In the genomic region with DNA sequence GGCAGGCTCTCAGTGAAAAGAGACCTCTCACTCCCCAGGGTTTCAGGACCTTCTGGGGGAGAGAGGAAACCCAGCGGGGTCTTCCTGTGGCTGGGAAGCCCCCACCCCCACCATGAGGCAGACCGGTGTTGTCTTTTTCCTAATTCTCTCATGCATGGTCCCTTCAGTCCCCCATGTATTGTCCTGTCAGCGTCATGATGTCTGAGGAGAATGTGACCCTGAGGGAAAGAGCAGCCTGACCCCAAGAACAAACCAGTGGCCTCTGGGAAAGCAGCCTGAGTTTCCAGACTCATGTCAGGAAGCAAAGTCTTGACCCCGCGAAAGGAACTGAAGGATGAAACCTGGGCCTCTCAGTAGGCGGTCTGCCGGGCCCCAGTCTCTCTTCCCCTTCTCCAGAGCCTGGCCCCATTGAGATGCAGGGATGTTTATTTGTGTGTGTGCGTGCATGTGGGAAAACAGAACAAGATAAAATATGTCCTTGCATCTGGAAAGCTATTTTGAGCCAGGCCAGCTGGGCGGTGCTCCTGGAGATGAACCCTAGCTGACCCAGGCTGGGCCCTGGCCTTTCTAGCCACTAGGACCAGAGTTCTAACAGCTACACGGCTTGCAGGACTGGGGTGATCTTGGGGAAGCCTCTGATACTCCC, we compare ENCODE assay signal across 8 mouse cellular contexts.
DNase-seq lines count a peak whose midpoint lies in the region; ATAC-seq and TF ChIP-seq lines count a peak whose summit lies in the region.

No protein-coding gene starts in this region.

- peak overlapping the region; percentile 69 for H3K27ac ChIP-seq in lung, embryonic 14.5 days (ENCODE audit: low read depth)

- DNase-seq in adrenal gland, postnatal 14 days = peak; percentile 70
- peak; percentile 29 for DNase-seq in gastrocnemius, postnatal 10 days
- DNase-seq in kidney, adult 11 months = peak; percentile 75
- DNase-seq in lung, embryonic 14.5 days = peak; percentile 68
- DNase-seq in frontal cortex, adult 2 months (ENCODE audit: extremely low spot score in 1 of 2, low spot score in 1 of 2) = no peak
- no peak for DNase-seq in right cerebral cortex, adult 2 months (ENCODE audit: low spot score in 2 of 2)
- no peak for DNase-seq in right cerebral cortex, postnatal 14 days
- no peak for DNase-seq in left cerebral cortex, adult 11 months (ENCODE audit: low spot score)

- H3K4me2 ChIP-seq in lung, embryonic 14.5 days = no peak overlapping the region

- H3K36me3 ChIP-seq in lung, embryonic 14.5 days (ENCODE audit: insufficient read depth) = no peaks in the 10 kb centered on the region

- H3K9me3 ChIP-seq in lung, embryonic 14.5 days (ENCODE audit: low read depth, low read length) = no peaks in the 10 kb centered on the region

- TF ChIP-seq CTCF in lung, embryonic 14.5 days (IDR thresholded peaks at IDR 0.05; ENCODE audit: low read depth) = no peak

- no peak overlapping the region for H3K4me3 ChIP-seq in lung, embryonic 14.5 days (ENCODE audit: low read depth, low read length)

- peaks cover 20% of the 10 kb centered on the region for H3K4me1 ChIP-seq in lung, embryonic 14.5 days (ENCODE audit: insufficient read depth)

- ATAC-seq in lung, embryonic 14.5 days (ENCODE audit: insufficient read depth) = peak; percentile 47

- no peak overlapping the region for H3K9ac ChIP-seq in lung, embryonic 14.5 days

- WGBS in lung, embryonic 14.5 days = 28% methylated on average over 10 of the region's 10 CpGs

- H3K27me3 ChIP-seq in lung, embryonic 14.5 days (ENCODE audit: insufficient read depth, low read length) = no peaks in the 10 kb centered on the region

Comparison
In these comparisons a context has a peak if more than half of its experiments do, and no peak if none do; other contexts are left out.
1. DNase-seq: peak in adrenal gland, postnatal 14 days (single experiment), gastrocnemius, postnatal 10 days (single experiment), kidney, adult 11 months (single experiment) and lung, embryonic 14.5 days (single experiment); none in frontal cortex, adult 2 months (0 of 2), right cerebral cortex, adult 2 months (0 of 2), right cerebral cortex, postnatal 14 days (single experiment) and left cerebral cortex, adult 11 months (single experiment).